Mouse (Mus musculus) heart, adult 2 months (tissue): ENCODE results near the gene Litaf. TPM values are rescaled to one million over a fixed set of nuclear protein-coding genes. Genes with fewer than 3 reads are reported as not detected.

Source experiments
- DNase-seq, 2 experiments: peaks; one replicate each; pipeline ENCODE4 v3.0.0; 2021
- H3K27ac ChIP-seq: fragments of 200-600 bp; 2 replicates; pipeline ENCODE4 v1.8.1; 2022
- H3K27me3 ChIP-seq: fragments of 200-500 bp; 2 replicates; pipeline ENCODE4 v1.6.1; 2012; ENCODE audit warnings: mild to moderate bottlenecking, low read length, inconsistent platforms, mixed read lengths; ENCODE audit not compliant: control insufficient read depth, insufficient read depth
- H3K36me3 ChIP-seq: fragments of 200-500 bp; 2 replicates; pipeline ENCODE4 v1.6.1; 2012; ENCODE audit warnings: low read length, inconsistent platforms; ENCODE audit not compliant: control insufficient read depth, insufficient read depth
- H3K4me1 ChIP-seq: fragments of 200-500 bp; 2 replicates; pipeline ENCODE4 v1.6.1; 2011; ENCODE audit warnings: low read length; ENCODE audit not compliant: control insufficient read depth, insufficient read depth
- H3K4me3 ChIP-seq: fragments of 200-600 bp; 2 replicates; pipeline ENCODE4 v1.8.1; 2022
- H3K79me2 ChIP-seq: fragments of 200-500 bp; replicated peaks from 2 replicates; pipeline ENCODE4 v1.6.1; 2012; ENCODE audit warnings: mild to moderate bottlenecking, inconsistent platforms, low read length, moderate library complexity, mixed read lengths; ENCODE audit not compliant: control insufficient read depth, insufficient read depth
- H3K9ac ChIP-seq: fragments of 200-500 bp; 2 replicates; pipeline ENCODE4 v1.6.1; 2012; ENCODE audit warnings: low read depth, mild to moderate bottlenecking, control low read depth, inconsistent platforms, low read length, mixed read lengths
- CTCF ChIP-seq: fragments of 200-600 bp; IDR thresholded peaks from 2 replicates; pipeline ENCODE4 v1.8.1; 2022; ENCODE audit warnings: antibody characterized with exemption, mild to moderate bottlenecking, moderate library complexity
- EP300 ChIP-seq: fragments of 200-500 bp; IDR thresholded peaks from 2 replicates; pipeline ENCODE4 v1.6.1; 2011; ENCODE audit warnings: low read depth, low read length, control low read depth; ENCODE audit not compliant: insufficient read depth
- POLR2A ChIP-seq: fragments of 200-500 bp; IDR thresholded peaks from 2 replicates; pipeline ENCODE4 v1.6.1; 2011; ENCODE audit warnings: mild to moderate bottlenecking, low read depth, low read length, control low read depth; ENCODE audit not compliant: insufficient read depth
- WGBS: fragments of 180-500 bp; shearing (Covaris S2); methylation state at CpG from one replicate; pipeline ENCODE4 v1.1.7; 2018; 5-methylcytosine and 5-hydroxymethylcytosine counted together
- intact Hi-C: fragments of 180-260 bp; cut with DNase I; formaldehyde crosslinking; loops from one replicate; pipeline ENCODE4 v1.15.1; 2025
- polyA plus RNA-seq: library from polyadenylated mRNA; depleted of rRNA; stranded (reverse); fragments of >200 nt; gene quantifications from 2 replicates; pipeline ENCODE4 v1.2.3, GENCODE M21; 2012
- total RNA-seq, 2 experiments: library from RNA; stranded (reverse); gene quantifications; 2 replicates each; pipeline ENCODE4 v1.2.3; 2021

The Litaf gene
- total and polyA plus RNA-seq, 3 experiments: 19.6 to 47.3 (median 25.0) TPM

DNA sequence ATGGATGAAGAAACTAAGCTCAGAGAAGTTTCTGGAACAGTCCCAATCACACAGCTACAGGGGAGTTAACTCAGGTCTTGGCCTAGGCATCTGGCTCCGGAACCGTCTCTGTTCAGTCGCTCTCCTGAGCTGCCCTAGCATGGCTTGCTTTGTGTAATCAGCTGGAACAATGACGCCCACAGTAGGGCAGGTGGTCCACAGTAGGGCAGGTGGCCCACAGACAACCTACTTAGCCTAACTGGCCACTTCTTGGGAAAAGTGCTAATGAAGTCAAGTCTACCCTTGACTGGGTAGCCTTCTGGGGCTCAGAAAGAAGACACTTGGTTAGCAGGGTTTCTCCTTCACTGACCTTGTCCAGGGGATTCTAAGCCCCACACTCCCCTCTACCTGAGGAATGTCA lies 55.7 kb downstream of the Litaf start:
- Histone ChIP-seq H3K27ac (no peak overlapping the region), H3K79me2 (no peaks in the 10 kb centered on the region), H3K36me3 (no peaks in the 10 kb centered on the region), H3K27me3 (no peaks in the 10 kb centered on the region), H3K4me1 (peaks cover 29% of the 10 kb centered on the region), H3K4me3 (no peak overlapping the region), H3K9ac (no peak overlapping the region)
- 96% methylated on average over 4 of the region's 4 CpGs for whole genome bisulfite sequencing
- no peak for DNase-seq
- intact Hi-C loops: no loop called here
- TF ChIP-seq CTCF (no peak), POLR2A (no peak), EP300 (no peak)

GRCm38 (mm10) chr16:11008162-11008991 lies 57.6 kb downstream of the Litaf start:
- H3K79me2 ChIP-seq: no peaks in the 10 kb centered on the region
- H3K4me1 ChIP-seq: peaks cover 29% of the 10 kb centered on the region
- peak overlapping the region; percentile 98 for H3K27ac ChIP-seq
- H3K4me3 ChIP-seq: peak overlapping the region; percentile 29
- peak; percentile 84 to 92 for DNase-seq
- intact Hi-C loops: loop anchor here (2.0 kb wide), 1 partner anchor 16 kb away; no protein-coding TSS in a partner anchor
- H3K36me3 ChIP-seq: no peaks in the 10 kb centered on the region
- H3K9ac ChIP-seq: peak overlapping the region; percentile 16; the same call in 1 of the 2 replicates
- TF ChIP-seq CTCF: no peak
- TF ChIP-seq POLR2A: peak; percentile 57
- peak; percentile 93 for TF ChIP-seq EP300
- WGBS: 20% methylated on average over 15 of the region's 15 CpGs
- H3K27me3 ChIP-seq: no peaks in the 10 kb centered on the region

- no peaks in the 10 kb centered on the region for H3K27me3 ChIP-seq
Measured at GRCm38 (mm10) chr16:11006100-11006499, 59.9 kb downstream of the Litaf start.

DNA sequence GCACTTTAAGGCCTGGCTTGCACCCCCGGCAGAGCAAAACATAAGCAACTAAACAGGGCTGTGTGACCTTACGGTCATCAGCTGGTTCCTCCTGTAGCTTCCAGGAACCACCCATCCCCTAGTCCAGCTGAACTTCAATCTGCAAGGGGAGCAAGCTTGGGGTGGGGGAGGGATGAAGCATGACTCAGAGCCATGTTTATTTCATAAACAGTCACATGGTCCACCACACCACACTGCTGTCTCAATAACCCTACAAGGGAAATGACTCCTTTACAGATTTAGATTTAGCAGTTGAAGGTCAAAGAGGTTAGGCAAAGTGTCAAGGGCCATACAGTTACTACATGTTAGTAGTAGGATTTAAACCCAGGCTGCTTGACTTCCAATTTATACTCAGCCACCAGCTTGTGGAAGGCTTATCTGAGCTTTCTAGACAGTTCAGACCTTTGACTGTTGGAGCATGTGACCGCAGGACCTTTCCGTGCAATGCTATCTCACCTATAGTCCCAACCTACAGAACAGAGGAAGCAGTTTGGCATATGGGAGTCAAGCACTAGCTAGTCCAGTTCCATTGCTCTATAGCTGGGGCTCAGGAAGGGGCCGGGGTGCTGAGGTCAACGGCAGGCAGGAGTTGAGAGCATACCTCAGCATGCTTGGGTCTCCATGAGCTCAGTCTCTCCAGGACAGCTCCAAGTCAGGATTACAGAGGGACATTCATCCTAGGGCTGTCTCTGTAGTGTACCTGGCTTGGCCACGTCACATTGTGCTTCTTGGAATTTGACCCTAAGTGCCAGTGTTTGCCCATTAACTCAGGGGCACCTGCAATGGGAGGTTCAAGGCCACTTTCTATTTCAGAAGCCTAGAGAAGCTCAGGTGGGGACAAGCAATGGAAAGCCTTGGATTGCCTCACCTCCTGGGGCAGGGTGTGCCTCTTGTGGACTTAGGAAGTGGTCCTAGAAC lies 64.0 kb downstream of the Litaf start:
- peak in 1 of 2 experiments; percentile 41 for DNase-seq
- H3K27me3 ChIP-seq: no peaks in the 10 kb centered on the region
- no peaks in the 10 kb centered on the region for H3K36me3 ChIP-seq
- H3K27ac ChIP-seq: no peak overlapping the region
- no peak overlapping the region for H3K9ac ChIP-seq
- intact Hi-C loops: no loop called here
- WGBS: 82% methylated on average over 7 of the region's 7 CpGs
- no peak overlapping the region for H3K4me3 ChIP-seq
- peaks cover 6% of the 10 kb centered on the region for H3K4me1 ChIP-seq
- TF ChIP-seq EP300 (0 out of 2 replicates have a peak, but pooled peaks have one; percentile 22), POLR2A (no peak), CTCF (no peak)
- no peaks in the 10 kb centered on the region for H3K79me2 ChIP-seq

More at GRCm38 (mm10) chr16:11006100-11006499, 59.9 kb downstream of the Litaf start:
- Histone ChIP-seq H3K9ac (no peak overlapping the region), H3K4me3 (no peak overlapping the region), H3K79me2 (no peaks in the 10 kb centered on the region), H3K27ac (peak overlapping the region; percentile 98), H3K36me3 (no peaks in the 10 kb centered on the region), H3K4me1 (peaks cover 19% of the 10 kb centered on the region)
- 0 out of 2 replicates have a peak, but pooled peaks have one; percentile 4 for TF ChIP-seq POLR2A
- TF ChIP-seq CTCF: no peak
- intact Hi-C loops: no loop called here
- peak in 1 of 2 experiments; percentile 64 for DNase-seq
- WGBS: 38% methylated on average over 6 of the region's 6 CpGs

- no peak overlapping the region for H3K9ac ChIP-seq
- H3K27ac ChIP-seq: 0 out of 2 replicates have a peak overlapping the region, but pooled peaks have one; percentile 12
- peak in 1 of 2 experiments; percentile 18 for DNase-seq
- no peaks in the 10 kb centered on the region for H3K79me2 ChIP-seq
- intact Hi-C loops: no loop called here
- WGBS: 42% methylated on average over 3 of the region's 3 CpGs
- no peaks in the 10 kb centered on the region for H3K27me3 ChIP-seq
- no peak for TF ChIP-seq CTCF
- no peak for TF ChIP-seq EP300
- no peak for TF ChIP-seq POLR2A
- no peak overlapping the region for H3K4me3 ChIP-seq
- H3K4me1 ChIP-seq: no peaks in the 10 kb centered on the region
- no peaks in the 10 kb centered on the region for H3K36me3 ChIP-seq
Measured at GRCm38 (mm10) chr16:10999809-11000208, 66.1 kb downstream of the Litaf start.
